Mouse (Mus musculus) CH12.LX (cell line): ENCODE measurements at regions not wholly inside any gene's neighbourhood (a gene's known extent, or its start where the extent isn't known, plus 50 kb on each side); places are given as distances from the start of the nearest gene placed in this dataset.

Experiments
- DNase-seq: peaks from one replicate; pipeline ENCODE4 v3.0.0-alpha.2; 2013; ENCODE audit errors: extremely low read depth
- H3K27ac ChIP-seq: 2 replicates; pipeline ENCODE4 v1.5.1; 2012; ENCODE audit warnings: low read depth, mild to moderate bottlenecking, control low read depth, moderate library complexity; ENCODE audit not compliant: insufficient read depth
- H3K27me3 ChIP-seq: replicated peaks from 2 replicates; pipeline ENCODE3; 2012; ENCODE audit warnings: inconsistent platforms
- H3K36me3 ChIP-seq, 2 experiments: replicated peaks in 1 of 2; 2 replicates each; pipeline versions ENCODE3 to v1.6.1; 2012; ENCODE audit warnings: inconsistent platforms in 1 of 2, low read length in 1 of 2, mild to moderate bottlenecking in 1 of 2, mixed read lengths in 1 of 2, moderate library complexity in 1 of 2; ENCODE audit not compliant: control insufficient read depth in 1 of 2, insufficient read depth in 1 of 2
- H3K4me1 ChIP-seq, 2 experiments: 2 replicates each; pipeline ENCODE4 v1.6.1; 2012; ENCODE audit warnings: inconsistent platforms in 1 of 2, moderate library complexity in 1 of 2; ENCODE audit not compliant: insufficient read depth in 2 of 2, control insufficient read depth in 1 of 2
- H3K4me2 ChIP-seq: 2 replicates; pipeline ENCODE4 v1.6.1; 2012; ENCODE audit warnings: low read depth, mild to moderate bottlenecking, control low read depth; ENCODE audit not compliant: poor library complexity, insufficient read depth, severe bottlenecking
- H3K4me3 ChIP-seq, 3 experiments: fragments of 150-350 bp in 1 of 3; sonication (generic) in 1 of 3; replicated peaks in 1 of 3; 2 replicates each; pipeline versions ENCODE3 to v1.5.1; 2011 to 2012; ENCODE audit warnings: low read depth in 2 of 3, low read length in 2 of 3, mild to moderate bottlenecking in 2 of 3, moderate library complexity in 2 of 3, control low read depth in 1 of 3, improper control_type of control experiment in 1 of 3, inconsistent platforms in 1 of 3, mixed read lengths in 1 of 3; ENCODE audit not compliant: poor library complexity in 1 of 3
- H3K79me2 ChIP-seq: replicated peaks from 2 replicates; pipeline ENCODE4 v1.6.1; 2012; ENCODE audit warnings: mild to moderate bottlenecking, moderate library complexity; ENCODE audit not compliant: control insufficient read depth, poor library complexity, insufficient read depth, severe bottlenecking; ENCODE audit errors: extremely low read depth
- H3K9ac ChIP-seq: 2 replicates; pipeline ENCODE4 v1.6.1; 2012; ENCODE audit warnings: low read depth, mild to moderate bottlenecking, control low read depth, moderate library complexity; ENCODE audit not compliant: insufficient read depth
- H3K9me3 ChIP-seq: replicated peaks from 2 replicates; pipeline ENCODE3; 2012; ENCODE audit warnings: low read length, inconsistent platforms, mixed read lengths
- BHLHE40 ChIP-seq: IDR thresholded peaks from 2 replicates; pipeline ENCODE4 v1.6.1; 2011; ENCODE audit warnings: mild to moderate bottlenecking, low read depth, low read length, improper control_type of control experiment
- CHD1 ChIP-seq: IDR thresholded peaks from 2 replicates; pipeline ENCODE4 v1.6.1; 2012; ENCODE audit warnings: low read depth, low read length, improper control_type of control experiment, inconsistent platforms
- CTCF ChIP-seq, 2 experiments: IDR thresholded peaks in 1 of 2; conservative IDR thresholded peaks in 1 of 2; 2 replicates each; pipeline ENCODE4 v1.5.1; 2011 to 2012; ENCODE audit warnings: low read depth in 2 of 2, low read length in 2 of 2, improper control_type of control experiment in 1 of 2, inconsistent platforms in 1 of 2, mild to moderate bottlenecking in 1 of 2, moderate library complexity in 1 of 2
- ELF1 ChIP-seq: IDR thresholded peaks from 2 replicates; pipeline ENCODE4 v1.6.1; 2014; ENCODE audit warnings: low read depth, mild to moderate bottlenecking, inconsistent platforms, low read length, improper control_type of control experiment
- EP300 ChIP-seq: IDR thresholded peaks from 2 replicates; pipeline ENCODE4 v1.6.1; 2011; ENCODE audit warnings: low read length, improper control_type of control experiment
- ETS1 ChIP-seq: conservative IDR thresholded peaks from 2 replicates; pipeline ENCODE4 v1.6.1; 2012; ENCODE audit warnings: low read depth, mild to moderate bottlenecking, inconsistent platforms, low read length, improper control_type of control experiment, moderate library complexity
- HCFC1 ChIP-seq: IDR thresholded peaks from 2 replicates; pipeline ENCODE4 v1.6.1; 2012; ENCODE audit warnings: low read depth, mild to moderate bottlenecking, inconsistent platforms, low read length, improper control_type of control experiment
- JUN ChIP-seq: IDR thresholded peaks from 2 replicates; pipeline ENCODE4 v1.6.1; 2011; ENCODE audit warnings: low read depth, mild to moderate bottlenecking, low read length, improper control_type of control experiment, moderate library complexity; ENCODE audit not compliant: insufficient read depth
- JUND ChIP-seq: conservative IDR thresholded peaks from 2 replicates; pipeline ENCODE4 v1.6.1; 2011; ENCODE audit warnings: low read depth, low read length, improper control_type of control experiment
- KAT2A ChIP-seq: IDR thresholded peaks from 2 replicates; pipeline ENCODE4 v1.6.1; 2012; ENCODE audit warnings: low read length, improper control_type of control experiment, inconsistent platforms; ENCODE audit not compliant: insufficient replicate concordance
- MAFK ChIP-seq: IDR thresholded peaks from 2 replicates; pipeline ENCODE4 v1.6.1; 2011; ENCODE audit warnings: low read length, improper control_type of control experiment; ENCODE audit not compliant: insufficient replicate concordance
- MAX ChIP-seq: IDR thresholded peaks from 2 replicates; pipeline ENCODE4 v1.6.1; 2011; ENCODE audit warnings: low read length, improper control_type of control experiment
- MEF2A ChIP-seq: IDR thresholded peaks from 2 replicates; pipeline ENCODE4 v1.6.1; 2014; ENCODE audit warnings: low read depth, mild to moderate bottlenecking, inconsistent platforms, low read length, improper control_type of control experiment, borderline replicate concordance
- MXI1 ChIP-seq: IDR thresholded peaks from 2 replicates; pipeline ENCODE4 v1.6.1; 2011; ENCODE audit warnings: mild to moderate bottlenecking, low read depth, low read length, improper control_type of control experiment
- NELFE ChIP-seq: IDR thresholded peaks from 2 replicates; pipeline ENCODE4 v1.6.1; 2011; ENCODE audit warnings: low read depth, low read length, improper control_type of control experiment
- POLR2A ChIP-seq: IDR thresholded peaks from 2 replicates; pipeline ENCODE4 v1.6.1; 2011; ENCODE audit warnings: low read depth, mild to moderate bottlenecking, improper control_type of control experiment, low read length
- RCOR1 ChIP-seq: conservative IDR thresholded peaks from 2 replicates; pipeline ENCODE4 v1.6.1; 2012; ENCODE audit warnings: low read depth, mild to moderate bottlenecking, inconsistent platforms, low read length, improper control_type of control experiment
- SIN3A ChIP-seq: IDR thresholded peaks from 2 replicates; pipeline ENCODE4 v1.6.1; 2012; ENCODE audit warnings: low read length, improper control_type of control experiment, inconsistent platforms
- TCF12 ChIP-seq: IDR thresholded peaks from 2 replicates; pipeline ENCODE4 v1.6.1; 2014; ENCODE audit warnings: low read depth, mild to moderate bottlenecking, inconsistent platforms, low read length, improper control_type of control experiment
- UBTF ChIP-seq: IDR thresholded peaks from 2 replicates; pipeline ENCODE4 v1.6.1; 2012; ENCODE audit warnings: low read depth, mild to moderate bottlenecking, inconsistent platforms, low read length, improper control_type of control experiment, moderate library complexity
- ZC3H11A ChIP-seq: IDR thresholded peaks from 2 replicates; pipeline ENCODE4 v1.6.1; 2012; ENCODE audit warnings: low read depth, mild to moderate bottlenecking, inconsistent platforms, low read length, improper control_type of control experiment
- ZKSCAN1 ChIP-seq: IDR thresholded peaks from 2 replicates; pipeline ENCODE4 v1.6.1; 2012; ENCODE audit warnings: low read depth, inconsistent platforms, low read length, improper control_type of control experiment, borderline replicate concordance
- dilution Hi-C: fragments of 300-500 bp; cut with MboI; formaldehyde crosslinking; loops from 2 replicates; pipeline ENCODE4 v1.14.3; 2020; ENCODE audit warnings: low sequenced_read_pairs; ENCODE audit not compliant: extremely low pct_unique_long_range_greater_than_20kb, extremely low pct_ligation_motif_present
- in situ Hi-C: fragments of 300-500 bp; cut with MboI; formaldehyde crosslinking; loops from 3 replicates; pipeline ENCODE4 v1.14.3; 2019; ENCODE audit warnings: low sequenced_read_pairs, low pct_ligation_motif_present, low pct_unique_long_range_greater_than_20kb, mixed read lengths

DNA sequence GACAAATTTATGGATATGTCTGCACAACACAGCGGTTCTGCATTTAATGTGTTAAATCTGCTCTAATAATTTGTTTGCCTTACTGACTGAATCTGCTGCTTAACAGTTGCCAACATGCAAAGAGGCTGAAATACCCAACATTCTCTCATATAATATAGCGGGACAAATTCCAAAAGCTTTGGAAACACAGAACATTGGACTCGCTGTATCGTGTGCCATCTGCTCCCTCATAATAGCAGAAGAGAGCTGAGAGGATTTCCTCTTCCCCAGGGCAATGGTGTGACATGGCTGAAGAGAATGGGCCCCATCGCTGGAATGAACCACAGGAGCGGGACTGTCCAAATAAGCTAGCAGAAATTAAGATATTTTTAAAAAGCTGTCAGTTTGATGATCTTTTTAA lies 475.9 kb downstream of the Trim52 start:
- no peak overlapping the region for H3K4me3 ChIP-seq
- dilution Hi-C loops, result no loop called here
- H3K36me3 ChIP-seq, result no peaks in the 10 kb centered on the region
- no peak for DNase-seq
- H3K9me3 ChIP-seq, result peaks cover 32% of the 10 kb centered on the region
- TF ChIP-seq RCOR1, result no peak
- no peak for TF ChIP-seq MAFK
- TF ChIP-seq POLR2A, result no peak
- TF ChIP-seq MEF2A, result no peak
- TF ChIP-seq MXI1, result no peak
- no peaks in the 10 kb centered on the region for H3K4me1 ChIP-seq
- H3K9ac ChIP-seq, result no peak overlapping the region
- no peaks in the 10 kb centered on the region for H3K27me3 ChIP-seq
- H3K4me2 ChIP-seq, result no peak overlapping the region
- in situ Hi-C loops, result no loop called here
- H3K27ac ChIP-seq, result no peak overlapping the region
- no peaks in the 10 kb centered on the region for H3K79me2 ChIP-seq

DNA sequence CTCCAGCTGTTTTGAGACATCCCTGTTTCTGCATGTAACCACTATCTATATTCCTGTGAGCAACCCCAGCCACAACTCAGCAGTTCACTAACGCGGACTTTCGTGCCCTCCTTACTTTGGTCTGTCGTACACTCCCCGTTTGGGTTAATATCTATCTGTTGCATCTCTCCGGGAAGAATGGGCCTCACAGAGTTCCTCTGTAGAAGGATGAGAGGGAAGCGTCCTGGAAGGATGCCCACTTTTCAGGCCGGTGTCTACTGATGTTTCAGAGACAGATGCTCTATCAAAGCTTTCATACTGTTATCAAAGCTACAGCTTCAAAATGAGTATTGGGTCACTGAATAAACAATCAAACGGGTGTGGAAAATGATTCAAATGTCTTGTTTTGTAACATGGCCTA lies 487.4 kb downstream of the Trim52 start:
- Histone ChIP-seq H3K4me3 (no peak overlapping the region), H3K79me2 (no peaks in the 10 kb centered on the region), H3K27ac (no peak overlapping the region), H3K4me2 (no peak overlapping the region), H3K36me3 (no peaks in the 10 kb centered on the region), H3K9ac (no peak overlapping the region), H3K4me1 (no peaks in the 10 kb centered on the region), H3K27me3 (no peaks in the 10 kb centered on the region), H3K9me3 (peaks cover 20% of the 10 kb centered on the region)
- in situ Hi-C loops (no loop called here), dilution Hi-C loops (no loop called here)
- no peak for DNase-seq
- TF ChIP-seq SIN3A (no peak), CHD1 (no peak), NELFE (no peak), ETS1 (no peak), KAT2A (no peak), ZKSCAN1 (no peak), ELF1 (no peak), MEF2A (no peak)

DNA sequence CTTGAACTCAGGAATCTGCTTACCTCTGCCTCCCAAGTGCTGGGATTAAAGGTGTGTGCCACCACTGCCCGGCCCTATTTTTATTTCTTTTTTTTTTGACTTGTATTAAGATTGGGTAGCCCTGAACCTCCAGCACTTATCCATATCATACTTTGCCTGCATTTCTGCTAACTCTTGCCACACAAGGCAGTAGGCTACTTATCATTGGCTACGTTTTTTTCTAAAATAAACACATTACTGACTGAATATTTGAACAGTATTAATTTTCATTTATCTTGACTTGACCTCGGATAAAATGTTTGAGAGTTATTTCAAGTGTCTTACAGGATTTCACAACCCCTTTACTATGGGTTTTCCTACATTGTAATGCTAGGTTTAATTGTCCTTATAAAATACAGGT lies 488.0 kb downstream of the Trim52 start:
- in situ Hi-C loops (no loop called here), dilution Hi-C loops (no loop called here)
- no peak overlapping the region for H3K9ac ChIP-seq
- no peak overlapping the region for H3K4me2 ChIP-seq
- H3K27ac ChIP-seq, result no peak overlapping the region
- no peak for TF ChIP-seq HCFC1
- TF ChIP-seq CTCF (conservative IDR thresholded peaks at IDR 0.05 in 1 of 2, IDR thresholded peaks at IDR 0.05 in 1 of 2; ENCODE audit: low read depth in 2 of 2, low read length in 2 of 2), result no peak
- no peak for TF ChIP-seq ZC3H11A
- TF ChIP-seq CHD1, result no peak
- no peak for TF ChIP-seq EP300
- TF ChIP-seq ETS1, result no peak
- TF ChIP-seq UBTF, result no peak
- TF ChIP-seq MAX, result no peak
- no peak for TF ChIP-seq SIN3A
- no peak for TF ChIP-seq JUN
- no peak for TF ChIP-seq ELF1
- no peak for TF ChIP-seq BHLHE40
- TF ChIP-seq TCF12, result no peak
- no peak for TF ChIP-seq JUND
- H3K4me3 ChIP-seq, result no peak overlapping the region
- H3K27me3 ChIP-seq, result no peaks in the 10 kb centered on the region
- H3K79me2 ChIP-seq, result no peaks in the 10 kb centered on the region
- H3K36me3 ChIP-seq, result no peaks in the 10 kb centered on the region
- peaks cover 25% of the 10 kb centered on the region for H3K9me3 ChIP-seq
- no peak for DNase-seq
- no peaks in the 10 kb centered on the region for H3K4me1 ChIP-seq
